Mouse (Mus musculus): ENCODE measurements around the gene Pbld2. TPM values are rescaled to one million over a fixed set of nuclear protein-coding genes. Genes with fewer than 3 reads are reported as not detected.
A peak's percentile ranks its signal among the peaks of the same experiment; 100 is the strongest.

Gene Pbld2
- total and polyA plus RNA-seq, 3 experiments, result 0.15 TPM; not detected in 1

DNA sequence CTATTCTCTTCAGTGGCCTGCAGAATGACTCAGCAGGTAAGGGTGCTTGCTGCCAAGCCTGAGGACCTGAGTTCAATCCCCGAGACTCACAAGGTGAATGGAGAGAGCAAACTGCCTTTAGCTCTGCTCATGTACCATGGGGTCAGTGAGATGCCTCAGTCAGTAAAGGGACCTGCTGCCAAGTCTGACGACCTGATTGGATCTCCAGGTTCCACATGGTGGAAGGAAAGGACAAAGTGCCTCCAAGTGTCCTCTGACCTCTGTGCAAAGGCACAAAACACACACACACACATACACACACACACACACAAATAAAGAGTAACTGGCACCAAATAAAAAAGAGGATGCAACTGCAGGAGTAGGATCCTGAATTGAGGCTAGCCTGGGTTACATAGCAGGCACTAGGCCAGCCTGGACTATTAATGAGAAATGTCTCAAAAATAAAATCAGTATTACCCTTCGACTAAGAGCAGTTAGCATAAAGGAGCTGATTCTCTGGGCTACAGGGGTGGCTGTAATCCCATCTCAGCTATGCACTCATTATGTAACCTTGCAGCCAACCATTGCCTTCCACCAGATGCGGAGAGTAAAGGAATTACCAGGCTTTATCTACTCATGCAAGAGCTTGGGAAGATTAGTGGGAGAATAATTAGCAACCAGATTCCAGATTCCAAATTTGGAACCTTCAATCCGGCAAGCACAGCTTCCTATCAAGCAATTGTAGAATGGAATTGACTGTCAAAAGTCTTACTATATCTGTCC is 15.9 kb downstream of the Pbld2 start:
- H3K4me1 ChIP-seq (ENCODE audit: control insufficient read depth in 1 of 2, insufficient read depth in 2 of 2, low read length in 2 of 2), result no peaks in the 10 kb centered on the region
- H3K9me3 ChIP-seq (replicated peaks; ENCODE audit: insufficient read depth, low read length), result no peaks in the 10 kb centered on the region
- no peak for TF ChIP-seq MAZ (IDR thresholded peaks at IDR 0.05; ENCODE audit: low read depth, low read length)
- H3K36me3 ChIP-seq (ENCODE audit: control insufficient read depth in 1 of 2, insufficient read depth in 2 of 2, low read length in 2 of 2), result no peaks in the 10 kb centered on the region
- no peaks in the 10 kb centered on the region for H3K79me2 ChIP-seq (ENCODE audit: control insufficient read depth, insufficient read depth, low read length, poor library complexity)
- H3K4me3 ChIP-seq (ENCODE audit: control insufficient read depth in 1 of 2, insufficient read depth in 1 of 2, low read depth in 2 of 2, low read length in 2 of 2), result no peak overlapping the region
- no peak for DNase-seq (ENCODE audit: low read depth, low spot score)
- no peak overlapping the region for H3K9ac ChIP-seq (ENCODE audit: control insufficient read depth, low read depth, low read length, poor library complexity, severe bottlenecking)
- no peak overlapping the region for H3K27ac ChIP-seq (ENCODE audit: control insufficient read depth, low read depth, low read length)
- peaks cover 2 to 6% of the 10 kb centered on the region in 2 experiments; a peak in 2 of 4 replicates for H3K27me3 ChIP-seq (ENCODE audit: control insufficient read depth in 1 of 2, insufficient read depth in 2 of 2, low read length in 2 of 2)

DNA sequence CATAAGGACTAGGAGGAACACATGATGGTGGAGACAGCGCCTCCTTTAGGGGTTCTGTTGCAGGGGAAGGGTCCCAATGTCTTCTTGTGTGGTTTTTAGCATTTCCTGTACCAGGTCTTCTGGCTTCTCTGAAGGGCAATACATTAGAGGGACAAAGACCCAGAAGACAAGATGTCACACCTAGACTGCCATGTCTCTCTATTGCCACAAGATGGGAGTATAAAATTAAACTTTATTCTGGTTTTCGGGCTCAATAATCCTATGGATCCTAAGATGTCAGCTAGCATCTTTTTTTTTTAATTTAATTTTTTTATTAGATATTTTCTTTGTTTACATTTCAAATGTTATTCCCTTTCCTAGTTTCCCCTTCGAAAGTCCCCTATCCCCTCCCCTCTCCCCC is 19.0 kb downstream of the Pbld2 start:
- Histone ChIP-seq H3K27me3 (ENCODE audit: control insufficient read depth in 1 of 2, insufficient read depth in 2 of 2, low read length in 2 of 2) (peaks cover 0 to 2% of the 10 kb centered on the region in 2 experiments; a peak in 1 of 4 replicates), H3K9me3 (replicated peaks; ENCODE audit: insufficient read depth, low read length) (no peaks in the 10 kb centered on the region), H3K4me3 (ENCODE audit: control insufficient read depth in 1 of 2, insufficient read depth in 1 of 2, low read depth in 2 of 2, low read length in 2 of 2) (no peak overlapping the region), H3K9ac (ENCODE audit: control insufficient read depth, low read depth, low read length, poor library complexity, severe bottlenecking) (no peak overlapping the region), H3K27ac (ENCODE audit: control insufficient read depth, low read depth, low read length) (no peak overlapping the region), H3K4me1 (ENCODE audit: control insufficient read depth in 1 of 2, insufficient read depth in 2 of 2, low read length in 2 of 2) (no peaks in the 10 kb centered on the region), H3K79me2 (ENCODE audit: control insufficient read depth, insufficient read depth, low read length, poor library complexity) (no peaks in the 10 kb centered on the region), H3K36me3 (ENCODE audit: control insufficient read depth in 1 of 2, insufficient read depth in 2 of 2, low read length in 2 of 2) (no peaks in the 10 kb centered on the region)
- TF ChIP-seq RAD21 (IDR thresholded peaks at IDR 0.05; ENCODE audit: low read depth, low read length) (peak; percentile 36), ZMIZ1 (IDR thresholded peaks at IDR 0.05; ENCODE audit: low read depth, low read length) (no peak), NELFE (IDR thresholded peaks at IDR 0.05; ENCODE audit: low read depth, low read length) (no peak), RCOR1 (IDR thresholded peaks at IDR 0.05; ENCODE audit: low read depth, low read length) (no peak), TBP (IDR thresholded peaks at IDR 0.05; ENCODE audit: low read depth, low read length) (no peak), CTCF (IDR thresholded peaks at IDR 0.05 in 2 of 3, conservative IDR thresholded peaks at IDR 0.05 in 1 of 3; ENCODE audit: control insufficient read depth in 1 of 3, insufficient read depth in 1 of 3, low read depth in 2 of 3, low read length in 3 of 3, poor library complexity in 1 of 3, severe bottlenecking in 1 of 3) (peak in 1 of 3 experiments; percentile 39; a peak in 2 of 6 replicates), USF2 (IDR thresholded peaks at IDR 0.05; ENCODE audit: borderline replicate concordance in 1 of 2, insufficient read depth in 1 of 2, low read depth in 1 of 2, low read length in 2 of 2) (no peak), SMC3 (IDR thresholded peaks at IDR 0.05; ENCODE audit: low read depth, low read length) (peak; percentile 36), EP300 (IDR thresholded peaks at IDR 0.05; ENCODE audit: low read depth in 1 of 2, low read length in 2 of 2) (no peak)
- no peak for DNase-seq (ENCODE audit: low read depth, low spot score)

DNA sequence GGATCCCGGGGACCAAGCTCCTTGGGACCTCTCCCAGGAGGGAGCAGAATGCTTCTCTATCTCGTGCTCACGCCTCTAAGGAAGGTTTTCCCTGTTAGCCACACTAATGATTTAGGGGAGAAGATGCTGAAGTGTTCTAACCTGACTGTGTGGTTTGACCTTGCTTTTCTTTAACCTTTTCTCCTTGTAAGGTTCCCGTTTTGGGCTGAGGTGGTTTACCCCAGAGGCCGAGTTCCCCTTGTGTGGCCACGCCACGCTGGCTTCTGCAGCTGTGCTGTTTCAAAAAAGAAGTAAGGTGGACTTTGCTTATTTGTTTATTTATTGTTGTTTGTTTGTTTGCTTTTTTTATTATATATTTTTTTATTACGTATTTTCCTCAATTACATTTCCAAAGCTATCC is 23.6 kb downstream of the Pbld2 start:
- Histone ChIP-seq H3K4me3 (ENCODE audit: control insufficient read depth in 1 of 2, insufficient read depth in 1 of 2, low read depth in 2 of 2, low read length in 2 of 2) (no peak overlapping the region), H3K27ac (ENCODE audit: control insufficient read depth, low read depth, low read length) (no peak overlapping the region), H3K36me3 (ENCODE audit: control insufficient read depth in 1 of 2, insufficient read depth in 2 of 2, low read length in 2 of 2) (no peaks in the 10 kb centered on the region), H3K79me2 (ENCODE audit: control insufficient read depth, insufficient read depth, low read length, poor library complexity) (no peaks in the 10 kb centered on the region), H3K4me1 (ENCODE audit: control insufficient read depth in 1 of 2, insufficient read depth in 2 of 2, low read length in 2 of 2) (no peaks in the 10 kb centered on the region), H3K27me3 (ENCODE audit: control insufficient read depth in 1 of 2, insufficient read depth in 2 of 2, low read length in 2 of 2) (peaks cover 0 to 2% of the 10 kb centered on the region in 2 experiments; a peak in 1 of 4 replicates), H3K9me3 (replicated peaks; ENCODE audit: insufficient read depth, low read length) (no peaks in the 10 kb centered on the region), H3K9ac (ENCODE audit: control insufficient read depth, low read depth, low read length, poor library complexity, severe bottlenecking) (no peak overlapping the region)
- TF ChIP-seq GATA1 (IDR thresholded peaks at IDR 0.05; ENCODE audit: low read depth, low read length) (no peak), POLR2AphosphoS5 (IDR thresholded peaks at IDR 0.05; ENCODE audit: borderline replicate concordance, low read depth, low read length) (no peak), MXI1 (IDR thresholded peaks at IDR 0.05; ENCODE audit: low read depth, low read length) (no peak), NELFE (IDR thresholded peaks at IDR 0.05; ENCODE audit: low read depth, low read length) (no peak), ETS1 (IDR thresholded peaks at IDR 0.05; ENCODE audit: low read depth, low read length) (no peak), USF1 (IDR thresholded peaks at IDR 0.05; ENCODE audit: low read depth, low read length) (no peak), MEF2A (IDR thresholded peaks at IDR 0.05; ENCODE audit: extremely low read depth, insufficient replicate concordance, low read depth, low read length, poor library complexity, severe bottlenecking) (no peak), BHLHE40 (IDR thresholded peaks at IDR 0.05; ENCODE audit: borderline replicate concordance, low read depth, low read length) (no peak), ZKSCAN1 (IDR thresholded peaks at IDR 0.05; ENCODE audit: low read depth, low read length) (no peak), MYC (IDR thresholded peaks at IDR 0.05; ENCODE audit: low read depth, low read length) (no peak), RAD21 (IDR thresholded peaks at IDR 0.05; ENCODE audit: low read depth, low read length) (no peak), CHD2 (IDR thresholded peaks at IDR 0.05; ENCODE audit: low read length) (no peak)
- DNase-seq (ENCODE audit: low read depth, low spot score), result no peak

Data from MEL (cell line).